Mouse (Mus musculus) liver, embryonic 13.5 days (tissue): ENCODE results near the gene Cramp1l. TPM values are rescaled to one million over a fixed set of nuclear protein-coding genes. Genes with fewer than 3 reads are reported as not detected.
A peak's percentile ranks its signal among the peaks of the same experiment; 100 is the strongest.

Source experiments
- ATAC-seq: fragments of 200-750 bp; cut with Nextera tagmentation; 2 replicates; pipeline ENCODE4 v1.8.0; 2017; ENCODE audit warnings: low read depth, mild to moderate bottlenecking, moderate number of reproducible peaks, moderate library complexity
- DNase-seq: peaks from one replicate; pipeline ENCODE4 v3.0.0; 2022
- H3K27ac ChIP-seq: fragments of 300-500 bp; sonication (generic); 2 replicates; pipeline ENCODE4 v1.5.1; 2015; ENCODE audit warnings: moderate library complexity, mild to moderate bottlenecking, inconsistent platforms
- H3K27me3 ChIP-seq: fragments of 300-500 bp; sonication (generic); 2 replicates; pipeline ENCODE4 v1.6.1; 2015; ENCODE audit warnings: mild to moderate bottlenecking, inconsistent platforms
- H3K36me3 ChIP-seq: fragments of 300-500 bp; sonication (generic); 2 replicates; pipeline ENCODE4 v1.6.1; 2015; ENCODE audit warnings: mild to moderate bottlenecking, inconsistent platforms
- H3K4me1 ChIP-seq: fragments of 300-500 bp; sonication (generic); replicated peaks from 2 replicates; pipeline ENCODE4 v1.6.1; 2015; ENCODE audit warnings: inconsistent platforms
- H3K4me2 ChIP-seq: fragments of 300-500 bp; sonication (generic); 2 replicates; pipeline ENCODE4 v1.6.1; 2015; ENCODE audit warnings: inconsistent platforms, mild to moderate bottlenecking, moderate library complexity
- H3K4me3 ChIP-seq: fragments of 300-500 bp; sonication (generic); replicated peaks from 2 replicates; pipeline ENCODE4 v1.5.1; 2015; ENCODE audit warnings: mild to moderate bottlenecking, inconsistent platforms
- H3K9ac ChIP-seq: fragments of 300-500 bp; sonication (generic); 2 replicates; pipeline ENCODE4 v1.6.1; 2015; ENCODE audit warnings: mild to moderate bottlenecking, inconsistent platforms
- H3K9me3 ChIP-seq: fragments of 300-500 bp; sonication (generic); replicated peaks from 2 replicates; pipeline ENCODE4 v1.6.1; 2016; ENCODE audit warnings: inconsistent platforms
- WGBS: fragments of 180-500 bp; shearing (Covaris S2); methylation state at CpG from one replicate; pipeline ENCODE4 v1.1.7; 2015; ENCODE audit not compliant: insufficient replicate concordance; 5-methylcytosine and 5-hydroxymethylcytosine counted together
- polyA plus RNA-seq: library from polyadenylated mRNA; unstranded; fragments of >200 nt; fragmentation: Nextera tagmentation; extraction: Ambion mirVana; gene quantifications from 2 replicates; pipeline ENCODE4 v1.2.1, GENCODE M21; 2015

The Cramp1l gene
- polyA plus RNA-seq, 1 experiment from 2014 or later, result 2.8 TPM

DNA sequence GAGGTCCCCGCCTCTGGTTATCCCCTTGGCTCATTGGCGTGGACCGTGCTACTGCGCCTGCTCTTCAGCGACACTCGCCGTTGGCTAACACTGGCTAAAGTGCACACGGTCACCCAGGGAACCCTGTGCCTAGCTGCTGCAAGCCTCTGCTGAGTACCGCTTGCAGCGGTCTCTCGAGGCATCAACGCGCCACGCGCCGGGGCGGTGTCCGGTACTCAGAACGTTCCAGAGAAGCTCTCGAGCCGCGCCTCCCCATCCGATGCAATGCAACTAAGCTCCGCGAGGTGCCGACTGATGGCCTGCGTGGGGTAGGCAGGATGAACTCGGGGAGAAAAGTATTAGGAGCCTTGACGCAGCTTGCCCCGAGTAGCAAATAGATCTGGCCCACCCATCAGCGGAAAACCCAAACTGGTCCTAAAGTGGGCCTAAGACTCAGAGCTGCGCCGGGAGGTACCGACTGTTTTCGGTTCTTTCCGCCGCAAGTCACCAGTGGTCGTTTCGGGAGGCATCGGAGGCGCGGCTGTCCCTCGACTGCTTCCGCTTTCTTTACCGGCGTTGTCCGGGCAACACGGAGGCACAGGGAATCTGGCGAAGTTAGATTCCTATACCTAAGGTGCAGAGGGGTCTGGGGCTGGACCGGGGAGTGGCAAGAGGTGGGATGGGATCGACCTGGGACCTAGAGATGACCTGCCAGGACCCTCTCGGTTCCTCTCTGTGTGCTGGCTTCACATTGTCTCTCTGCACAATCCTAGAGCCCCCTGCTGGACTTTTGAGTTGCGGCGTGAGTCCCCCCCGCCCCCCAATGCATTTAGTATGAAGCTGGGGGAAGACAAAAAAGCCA is 924 bp upstream of the Cramp1l start:
- DNase-seq (peak; percentile 81), ATAC-seq (peak; percentile 83)
- Histone ChIP-seq H3K27ac (peak overlapping the region; percentile 93), H3K9me3 (no peaks in the 10 kb centered on the region), H3K4me3 (peak overlapping the region; percentile 80), H3K9ac (peak overlapping the region; percentile 81), H3K36me3 (peaks cover 31% of the 10 kb centered on the region), H3K27me3 (no peaks in the 10 kb centered on the region), H3K4me2 (peak overlapping the region; percentile 93), H3K4me1 (peaks cover 34% of the 10 kb centered on the region)
- under 1% methylated on average over 55 of the region's 55 CpGs for WGBS

DNA sequence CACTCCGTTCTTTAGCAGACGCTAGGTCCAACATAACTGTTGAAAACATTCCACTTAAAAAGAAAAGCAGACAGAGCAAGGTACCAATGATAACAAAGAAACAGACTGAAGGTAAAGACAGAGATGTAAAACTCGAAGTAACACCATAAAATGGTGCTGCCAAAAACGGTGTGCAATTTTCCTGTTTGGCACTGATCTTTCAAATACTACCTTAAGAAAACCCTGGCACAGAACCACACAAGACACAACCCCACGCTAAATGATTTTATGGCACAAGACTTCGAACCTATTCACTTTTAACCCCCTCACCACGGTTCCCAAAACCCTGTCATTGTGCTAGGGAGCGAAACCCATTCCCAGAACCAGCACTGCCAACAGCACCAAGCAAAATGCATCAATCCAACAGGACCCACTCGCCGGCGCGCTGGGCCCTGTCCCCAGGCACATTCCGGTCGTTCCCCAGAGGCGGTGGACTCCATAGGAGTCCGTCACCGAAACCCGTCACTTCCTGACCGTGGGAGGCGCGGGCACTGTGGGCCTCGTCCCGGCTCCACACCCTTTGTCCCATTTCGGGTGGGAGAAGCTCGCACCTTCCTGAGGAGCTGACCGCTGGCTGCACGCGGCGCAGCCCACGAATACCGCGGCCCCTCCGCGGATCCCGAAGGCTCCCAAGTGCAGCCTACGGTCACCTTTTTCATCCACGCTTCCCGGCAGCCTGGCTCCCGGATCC is 582 bp downstream of the Cramp1l start:
- ATAC-seq (no peak), DNase-seq (peak; percentile 38)
- Histone ChIP-seq H3K27ac (peak overlapping the region; percentile 95), H3K36me3 (peaks cover 40% of the 10 kb centered on the region), H3K9me3 (no peaks in the 10 kb centered on the region), H3K27me3 (no peaks in the 10 kb centered on the region), H3K4me3 (peak overlapping the region; percentile 100), H3K4me1 (peaks cover 37% of the 10 kb centered on the region), H3K4me2 (peak overlapping the region; percentile 90), H3K9ac (peak overlapping the region; percentile 99)
- under 1% methylated on average over 39 of the region's 39 CpGs for WGBS

DNA sequence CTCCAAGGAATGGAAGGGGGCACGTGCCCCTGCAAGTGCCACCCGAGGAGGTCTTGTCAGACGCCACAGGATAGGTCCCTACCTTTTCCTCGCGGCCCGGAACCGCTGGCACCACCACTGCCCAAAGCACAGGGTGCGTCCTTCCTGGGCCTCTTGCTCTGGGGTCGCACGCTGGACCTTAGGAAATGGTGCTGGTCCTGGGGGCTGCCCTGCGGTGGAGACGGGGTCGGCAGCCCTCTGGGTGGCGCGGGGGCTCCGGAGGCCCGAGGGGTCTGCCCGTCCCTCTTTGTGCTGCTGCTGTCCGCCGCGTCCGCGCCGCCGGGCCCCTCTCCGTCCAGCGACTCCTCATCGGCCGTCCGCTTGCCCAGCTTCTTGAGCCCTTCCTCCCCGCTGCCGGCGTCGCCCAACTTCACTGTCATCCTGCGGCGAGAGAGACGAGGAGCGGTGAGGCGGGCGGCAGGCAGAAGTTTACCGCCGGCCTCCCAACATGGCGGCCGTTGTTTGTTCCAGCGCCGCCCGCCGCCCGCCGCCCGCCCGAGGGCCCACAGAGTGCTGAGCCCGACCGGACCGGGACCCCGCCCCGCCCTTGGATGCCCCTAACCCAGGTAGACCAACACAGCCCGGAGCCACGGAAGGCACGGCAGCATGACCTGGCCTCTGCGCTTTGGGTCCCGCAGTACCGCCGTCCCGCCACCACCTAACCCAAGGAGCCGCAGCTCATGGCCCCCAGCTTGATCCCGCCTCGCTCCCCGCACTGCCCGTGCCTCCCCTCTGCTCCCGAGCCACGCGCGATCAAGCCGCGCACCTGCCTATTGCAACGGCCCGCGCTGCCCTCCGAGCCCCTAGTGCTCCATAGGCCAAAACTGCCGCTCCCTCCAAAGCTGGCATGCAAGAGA is 1.7 kb downstream of the Cramp1l start:
- under 1% methylated on average over 81 of the region's 81 CpGs for WGBS

DNA sequence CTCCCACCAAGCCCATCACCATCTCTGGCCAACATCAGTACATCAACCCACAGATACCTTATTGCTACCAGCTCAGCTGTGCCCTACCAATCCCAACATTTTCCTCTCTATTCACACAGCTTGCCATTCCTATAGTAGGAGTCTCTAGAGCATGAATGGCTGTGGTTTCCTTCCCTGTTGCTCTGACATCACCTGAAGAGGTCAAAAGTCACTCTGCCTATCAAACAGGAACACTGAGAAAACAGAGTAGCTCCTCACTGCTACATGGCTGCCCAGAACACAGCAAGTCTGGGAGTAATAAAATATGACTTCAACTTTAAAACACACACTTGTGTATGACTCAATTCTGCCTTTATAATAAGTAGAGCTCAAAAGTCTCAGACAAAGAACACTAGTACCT is 8.1 kb downstream of the Cramp1l start:
- no peak for ATAC-seq
- no peak overlapping the region for H3K27ac ChIP-seq
- H3K9me3 ChIP-seq, result no peaks in the 10 kb centered on the region
- peaks cover 25% of the 10 kb centered on the region for H3K4me1 ChIP-seq
- H3K27me3 ChIP-seq, result no peaks in the 10 kb centered on the region
- DNase-seq, result no peak
- H3K4me2 ChIP-seq, result no peak overlapping the region
- H3K36me3 ChIP-seq, result peaks cover 86% of the 10 kb centered on the region
- no peak overlapping the region for H3K4me3 ChIP-seq
- no peak overlapping the region for H3K9ac ChIP-seq

More for the DNA sequence above, 1.7 kb downstream of the Cramp1l start:
- Histone ChIP-seq H3K27ac (peak overlapping the region; percentile 95), H3K4me1 (peaks cover 41% of the 10 kb centered on the region), H3K27me3 (no peaks in the 10 kb centered on the region), H3K4me2 (peak overlapping the region; percentile 90), H3K9me3 (no peaks in the 10 kb centered on the region), H3K9ac (peak overlapping the region; percentile 99), H3K4me3 (peak overlapping the region; percentile 100), H3K36me3 (peaks cover 44% of the 10 kb centered on the region)
- no peak for ATAC-seq
- DNase-seq, result peak; percentile 43

DNA sequence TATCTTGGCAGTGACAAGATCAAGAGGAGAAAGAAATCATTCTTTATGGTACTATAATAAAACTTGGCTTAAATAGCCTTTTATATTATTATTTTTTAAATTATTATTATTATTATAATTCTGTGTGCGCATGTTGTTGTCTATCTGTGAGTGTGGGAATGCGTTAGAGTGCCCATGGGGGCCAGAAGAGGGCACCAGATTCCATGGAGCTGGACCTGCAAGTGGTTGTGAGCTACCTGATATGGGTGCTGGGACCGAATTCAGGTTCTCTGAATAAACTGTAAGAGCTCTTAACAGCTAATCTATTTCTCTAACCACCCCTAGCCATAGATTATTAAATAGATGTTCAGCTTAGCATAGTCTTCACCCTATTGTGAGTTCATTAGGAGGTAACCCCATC is 10.5 kb downstream of the Cramp1l start:
- DNase-seq (no peak), ATAC-seq (no peak)
- no peak overlapping the region for H3K4me2 ChIP-seq
- no peak overlapping the region for H3K4me3 ChIP-seq
- no peaks in the 10 kb centered on the region for H3K9me3 ChIP-seq
- no peak overlapping the region for H3K27ac ChIP-seq
- no peaks in the 10 kb centered on the region for H3K27me3 ChIP-seq
- WGBS, result 88% methylated on average over 3 of the region's 3 CpGs
- H3K9ac ChIP-seq, result no peak overlapping the region
- H3K36me3 ChIP-seq, result peaks cover 84% of the 10 kb centered on the region
- H3K4me1 ChIP-seq, result peaks cover 12% of the 10 kb centered on the region

DNA sequence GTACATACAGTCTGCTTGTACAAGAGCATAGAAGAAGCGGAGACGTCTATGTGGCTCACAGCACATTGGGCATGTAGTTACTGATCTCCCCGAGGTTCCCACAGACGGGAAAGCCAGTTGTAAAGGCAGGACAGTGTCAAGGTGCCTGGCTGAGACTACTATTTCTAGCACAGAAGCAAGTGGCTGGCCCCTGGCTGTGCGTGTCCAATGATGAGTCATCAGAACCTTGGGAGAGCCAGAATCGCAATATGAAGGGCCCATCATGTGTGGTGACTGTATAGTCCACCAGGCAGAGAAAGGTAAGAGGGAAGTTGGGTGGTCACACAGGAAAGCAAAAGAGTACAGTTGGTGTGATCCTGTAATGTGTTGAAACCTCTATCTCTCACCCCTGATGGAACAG is 20.9 kb downstream of the Cramp1l start:
- Histone ChIP-seq H3K4me2 (no peak overlapping the region), H3K9me3 (no peaks in the 10 kb centered on the region), H3K27ac (no peak overlapping the region), H3K4me3 (no peak overlapping the region), H3K27me3 (no peaks in the 10 kb centered on the region), H3K4me1 (no peaks in the 10 kb centered on the region), H3K36me3 (peaks cover 98% of the 10 kb centered on the region), H3K9ac (no peak overlapping the region)
- WGBS, result 90% methylated on average over 6 of the region's 6 CpGs
- DNase-seq, result no peak
- no peak for ATAC-seq

DNA sequence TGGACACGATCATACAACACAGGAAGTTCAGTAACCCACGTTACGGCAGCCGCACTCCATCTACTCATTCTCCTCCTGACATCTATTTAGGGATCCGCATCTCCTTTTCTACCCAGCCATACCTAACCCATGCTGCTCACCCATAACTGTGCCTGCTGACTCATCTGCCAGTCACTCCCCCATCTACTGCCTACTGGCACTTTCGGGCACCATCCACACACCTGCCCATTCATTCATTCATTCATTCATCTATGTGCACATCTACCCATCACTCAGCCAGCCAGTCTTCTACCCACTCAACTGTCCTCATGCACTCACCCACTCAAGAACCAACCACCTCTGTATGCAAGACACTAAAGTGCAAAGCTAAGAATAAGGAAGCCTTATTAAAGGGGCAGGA is 28.4 kb downstream of the Cramp1l start:
- Histone ChIP-seq H3K9me3 (no peaks in the 10 kb centered on the region), H3K4me2 (no peak overlapping the region), H3K4me3 (no peak overlapping the region), H3K27me3 (no peaks in the 10 kb centered on the region), H3K27ac (no peak overlapping the region), H3K9ac (no peak overlapping the region), H3K4me1 (no peaks in the 10 kb centered on the region), H3K36me3 (peaks cover 96% of the 10 kb centered on the region)
- WGBS, result 88% methylated on average over 6 of the region's 6 CpGs
- DNase-seq, result no peak
- no peak for ATAC-seq

DNA sequence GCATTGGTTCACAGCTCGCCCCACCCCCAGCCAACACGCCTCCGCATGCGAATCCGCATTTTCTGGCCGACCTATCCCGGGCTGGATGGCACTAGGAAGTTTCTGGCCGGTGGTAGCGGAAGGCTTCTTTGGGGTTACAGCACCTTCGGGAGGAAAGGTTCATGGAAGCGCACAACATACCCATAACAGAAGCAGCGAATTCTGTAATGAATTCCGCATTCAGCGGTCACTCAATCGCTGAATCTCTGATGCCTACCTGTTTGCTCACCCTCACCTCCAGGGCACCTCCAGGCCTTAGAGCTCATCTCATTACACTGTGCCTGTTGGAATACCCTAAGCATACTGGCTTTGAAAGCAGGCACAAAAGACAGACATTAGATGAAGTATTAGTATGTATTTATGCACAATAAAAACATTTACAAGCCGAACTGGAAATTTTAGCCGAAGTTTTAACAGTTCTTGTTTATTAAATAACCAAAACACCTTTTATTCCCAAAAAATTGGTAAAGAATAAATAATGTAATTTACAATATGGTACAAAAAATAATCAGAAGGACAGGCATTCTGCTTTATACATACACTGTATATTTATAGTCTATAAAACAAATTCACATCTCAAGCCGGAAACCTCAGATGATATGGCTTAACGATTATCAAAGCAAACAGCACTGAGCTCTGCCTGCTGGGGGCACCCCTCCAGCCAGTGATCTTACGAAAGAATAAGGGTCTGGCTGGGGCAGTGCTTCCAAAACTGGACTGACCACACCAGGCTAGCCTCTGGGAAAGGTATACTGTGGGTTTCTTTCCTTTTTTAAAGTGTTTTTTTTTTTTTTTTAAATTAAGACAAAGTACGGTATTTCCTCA is 54.5 kb downstream of the Cramp1l start:
- Histone ChIP-seq H3K9me3 (no peaks in the 10 kb centered on the region), H3K36me3 (peaks cover 58% of the 10 kb centered on the region), H3K4me1 (peaks cover 46% of the 10 kb centered on the region), H3K27ac (peak overlapping the region; percentile 66; the same call in 1 of the 2 replicates), H3K9ac (peak overlapping the region; percentile 95), H3K4me2 (peak overlapping the region; percentile 97), H3K27me3 (no peaks in the 10 kb centered on the region), H3K4me3 (peak overlapping the region; percentile 90)
- 10% methylated on average over 21 of the region's 21 CpGs for WGBS
- ATAC-seq (peak; percentile 16), DNase-seq (no peak)

DNA sequence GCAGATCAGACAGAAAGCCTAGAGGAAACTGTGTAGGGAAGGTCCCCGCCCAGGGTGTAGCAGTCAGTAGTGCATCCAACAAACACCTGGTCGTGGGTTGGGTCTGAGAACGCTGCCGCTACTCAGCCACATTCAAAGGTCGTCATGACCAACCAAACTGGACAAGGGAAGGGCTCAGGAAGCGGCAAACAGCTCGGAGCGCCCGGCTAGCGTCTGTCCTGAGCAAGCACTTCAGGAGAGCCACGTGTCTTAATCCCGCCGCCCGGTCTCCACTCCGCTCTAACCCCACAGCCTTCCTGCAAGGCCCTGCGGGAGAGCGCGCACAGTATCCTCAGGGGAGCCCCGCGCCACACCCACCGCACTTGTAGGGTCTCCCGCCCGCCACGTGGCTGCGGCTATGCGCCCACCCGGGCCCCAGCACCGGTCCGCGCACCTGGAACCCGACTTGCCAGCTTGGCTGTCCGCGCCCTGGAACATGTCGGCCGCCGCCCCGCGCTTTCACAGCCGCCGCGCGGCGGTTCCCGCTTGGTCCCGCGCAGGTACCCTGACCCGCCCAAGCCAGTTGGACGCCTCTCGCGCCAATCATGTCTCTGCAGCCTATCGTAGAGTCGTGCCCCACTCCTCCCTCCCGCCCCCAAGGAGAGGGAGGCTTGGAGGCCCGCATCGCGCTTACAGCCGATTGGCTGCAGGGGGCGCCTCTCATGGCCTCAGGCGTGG is 55.3 kb downstream of the Cramp1l start, which contains the start of gene Jpt2:
Gene Jpt2, minus strand, starts transcription at position 555 of the 717 bp plus-strand sequence.
- Histone ChIP-seq H3K9me3 (no peaks in the 10 kb centered on the region), H3K36me3 (peaks cover 58% of the 10 kb centered on the region), H3K4me3 (peak within 1 kb of the TSS; percentile 90), H3K27ac (peak within 1 kb of the TSS; percentile 88), H3K4me1 (peaks cover 50% of the 10 kb centered on the region), H3K27me3 (no peaks in the 10 kb centered on the region), H3K9ac (peak within 1 kb of the TSS; percentile 95), H3K4me2 (peak within 1 kb of the TSS; percentile 97)
- DNase-seq (peak; percentile 97), ATAC-seq (peak; percentile 100)
- 1% methylated on average over 59 of the region's 59 CpGs for WGBS

DNA sequence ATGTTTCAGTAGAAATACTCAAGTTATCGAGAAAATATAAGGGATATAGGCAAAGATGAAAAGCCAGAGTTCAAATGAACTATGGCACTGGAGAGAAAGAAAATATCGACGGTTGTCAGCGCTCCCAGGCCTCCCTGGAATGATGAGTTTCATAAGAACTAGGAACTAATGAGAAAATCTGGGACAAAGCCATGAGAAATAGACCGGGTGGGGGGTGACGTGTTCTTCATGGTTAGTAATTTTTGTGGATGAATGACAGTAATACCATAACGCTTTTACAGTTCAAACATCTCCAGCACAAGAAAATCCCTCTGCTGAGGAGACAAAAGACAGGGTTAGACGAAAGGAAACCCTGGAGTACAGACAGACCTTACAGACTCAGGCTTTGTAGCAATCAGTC is 56.2 kb downstream of the Cramp1l start:
- peak overlapping the region; percentile 97 for H3K4me2 ChIP-seq
- H3K27ac ChIP-seq, result peak overlapping the region; percentile 88
- H3K9me3 ChIP-seq, result no peaks in the 10 kb centered on the region
- peaks cover 59% of the 10 kb centered on the region for H3K4me1 ChIP-seq
- WGBS, result 52% methylated on average over 8 of the region's 8 CpGs
- peak overlapping the region; percentile 90 for H3K4me3 ChIP-seq
- ATAC-seq (no peak), DNase-seq (no peak)
- no peaks in the 10 kb centered on the region for H3K27me3 ChIP-seq
- peak overlapping the region; percentile 95 for H3K9ac ChIP-seq
- H3K36me3 ChIP-seq, result peaks cover 58% of the 10 kb centered on the region
